Mouse (Mus musculus) midbrain, embryonic 13.5 days (tissue): ENCODE data around the gene Adcy9. TPM values are rescaled to one million over a fixed set of nuclear protein-coding genes. Genes with fewer than 3 reads are reported as not detected.

ENCODE experiments used
- ATAC-seq: fragments of 200-750 bp; cut with Nextera tagmentation; 2 replicates; pipeline ENCODE4 v1.8.0; 2017; ENCODE audit warnings: mild to moderate bottlenecking, moderate TSS enrichment, moderate library complexity
- H3K27ac ChIP-seq: fragments of 300-500 bp; sonication (generic); 2 replicates; pipeline ENCODE4 v1.5.1; 2015; ENCODE audit warnings: inconsistent platforms, mild to moderate bottlenecking, moderate library complexity
- H3K27me3 ChIP-seq: fragments of 300-500 bp; sonication (generic); 2 replicates; pipeline ENCODE4 v1.6.1; 2015; ENCODE audit warnings: mild to moderate bottlenecking, inconsistent platforms
- H3K36me3 ChIP-seq: fragments of 300-500 bp; sonication (generic); 2 replicates; pipeline ENCODE4 v1.6.1; 2015; ENCODE audit warnings: mild to moderate bottlenecking, inconsistent platforms
- H3K4me1 ChIP-seq: fragments of 300-500 bp; sonication (generic); replicated peaks from 2 replicates; pipeline ENCODE4 v1.6.1; 2015; ENCODE audit warnings: inconsistent platforms
- H3K4me2 ChIP-seq: fragments of 300-500 bp; sonication (generic); replicated peaks from 2 replicates; pipeline ENCODE4 v1.6.1; 2015; ENCODE audit warnings: moderate library complexity, mild to moderate bottlenecking, inconsistent platforms
- H3K4me3 ChIP-seq: fragments of 300-500 bp; sonication (generic); replicated peaks from 2 replicates; pipeline ENCODE4 v1.5.1; 2015; ENCODE audit warnings: mild to moderate bottlenecking, inconsistent platforms
- H3K9ac ChIP-seq: fragments of 300-500 bp; sonication (generic); replicated peaks from 2 replicates; pipeline ENCODE4 v1.6.1; 2015; ENCODE audit warnings: mild to moderate bottlenecking, inconsistent platforms
- H3K9me3 ChIP-seq: fragments of 300-500 bp; sonication (generic); 2 replicates; pipeline ENCODE4 v1.6.1; 2016; ENCODE audit warnings: mild to moderate bottlenecking, inconsistent platforms
- WGBS: fragments of 180-500 bp; shearing (Covaris S2); methylation state at CpG from one replicate; pipeline ENCODE4 v1.1.7; 2015; 5-methylcytosine and 5-hydroxymethylcytosine counted together
- polyA plus RNA-seq: library from polyadenylated mRNA; unstranded; fragments of >200 nt; fragmentation: Nextera tagmentation; extraction: Ambion mirVana; gene quantifications from 2 replicates; pipeline ENCODE4 v1.2.1, GENCODE M21; 2015

Gene Adcy9
- polyA plus RNA-seq, result 2.4 and 2.8 TPM in 2 replicates

DNA sequence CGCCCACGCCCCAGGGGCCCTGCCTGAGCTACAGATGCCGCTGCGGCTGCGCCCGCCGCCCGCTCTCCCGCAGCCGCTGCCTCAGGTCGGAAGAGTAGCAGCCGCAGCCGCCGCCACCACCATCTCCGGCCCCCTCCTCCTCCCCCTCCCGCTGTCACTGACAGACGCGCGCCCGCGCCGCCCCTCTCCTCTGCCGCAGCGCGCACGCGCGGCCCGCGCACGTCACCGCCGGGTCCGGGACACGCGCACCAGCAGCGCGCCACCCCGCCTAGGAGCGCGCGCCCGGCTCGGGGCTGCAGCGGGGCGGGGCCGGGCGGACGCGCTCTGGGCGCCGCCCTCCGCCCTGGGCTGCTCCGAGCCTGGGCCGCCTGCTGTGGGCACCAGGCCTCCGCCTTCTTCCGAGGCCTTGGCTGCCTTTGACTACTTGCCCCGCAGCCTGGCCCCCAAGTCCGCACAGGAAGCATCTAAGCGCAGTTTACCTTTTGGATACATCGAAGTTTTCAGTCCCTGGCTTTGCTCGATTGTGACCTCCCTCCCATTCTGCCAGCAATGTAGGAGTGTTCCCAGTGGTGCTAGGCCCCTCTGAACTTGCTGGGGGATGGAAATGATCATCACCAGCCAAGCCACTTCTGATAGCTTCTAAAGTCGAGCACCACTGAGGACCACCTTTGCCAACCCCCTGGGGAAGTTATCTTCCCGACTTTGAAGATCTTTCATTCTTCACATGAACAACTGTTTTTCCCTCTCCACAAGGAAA lies at the start of gene Adcy9:
TSS of gene Adcy9 (minus strand) at position 201 of the 757 bp plus-strand sequence.
- H3K4me3 ChIP-seq, result peak within 1 kb of the TSS; percentile 89
- peaks cover 39% of the 10 kb centered on the region for H3K4me1 ChIP-seq
- peak; percentile 90 for ATAC-seq
- H3K9ac ChIP-seq, result peak within 1 kb of the TSS; percentile 86
- H3K27me3 ChIP-seq, result peaks cover 18% of the 10 kb centered on the region
- H3K36me3 ChIP-seq, result no peaks in the 10 kb centered on the region
- no peaks in the 10 kb centered on the region for H3K9me3 ChIP-seq
- peak within 1 kb of the TSS; percentile 86 for H3K4me2 ChIP-seq
- H3K27ac ChIP-seq, result peak within 1 kb of the TSS; percentile 87
- under 1% methylated on average over 58 of the region's 64 CpGs for WGBS

DNA sequence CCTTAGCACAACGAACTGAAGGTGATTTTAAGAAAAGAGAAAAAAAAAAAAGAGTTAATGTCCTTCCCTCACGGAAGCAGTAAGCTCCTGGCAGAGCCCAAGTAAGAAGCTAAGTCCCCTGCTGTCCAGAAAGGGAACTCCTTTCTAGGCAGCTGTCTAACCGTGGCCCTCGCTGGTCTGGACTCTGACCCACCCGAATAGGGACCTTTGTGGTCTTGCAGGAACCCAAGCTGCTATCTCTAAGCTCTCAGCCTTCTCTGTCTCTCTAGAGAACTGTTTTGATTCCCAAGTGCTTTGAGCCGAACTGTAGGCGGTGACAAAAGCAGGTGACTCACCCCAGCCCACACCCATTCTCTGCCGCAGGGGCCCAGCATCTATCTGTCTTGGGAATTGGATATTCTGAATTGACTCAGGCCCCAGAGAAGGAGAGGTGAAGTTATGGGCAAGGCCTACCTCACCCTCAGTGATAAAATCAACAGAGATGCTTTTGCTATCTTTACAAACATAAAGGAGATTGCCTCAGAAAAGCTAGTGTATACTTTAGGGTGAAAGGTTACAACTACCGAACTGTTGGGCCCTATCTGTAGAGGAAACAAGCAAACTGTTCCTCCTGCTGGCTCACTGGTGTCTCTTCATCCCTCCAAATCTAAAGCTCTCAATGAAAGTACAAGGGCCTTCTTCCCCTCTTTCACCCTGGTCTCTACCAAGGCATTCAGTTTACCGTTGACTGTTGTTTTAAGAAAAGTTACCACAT lies 49.5 kb upstream of the Adcy9 start:
- H3K4me1 ChIP-seq, result peaks cover 4% of the 10 kb centered on the region
- H3K4me3 ChIP-seq, result no peak overlapping the region
- 71% methylated on average over 10 of the region's 10 CpGs for WGBS
- H3K27me3 ChIP-seq, result no peaks in the 10 kb centered on the region
- ATAC-seq, result no peak
- no peak overlapping the region for H3K9ac ChIP-seq
- no peaks in the 10 kb centered on the region for H3K36me3 ChIP-seq
- H3K4me2 ChIP-seq, result no peak overlapping the region
- no peaks in the 10 kb centered on the region for H3K9me3 ChIP-seq
- no peak overlapping the region for H3K27ac ChIP-seq

DNA sequence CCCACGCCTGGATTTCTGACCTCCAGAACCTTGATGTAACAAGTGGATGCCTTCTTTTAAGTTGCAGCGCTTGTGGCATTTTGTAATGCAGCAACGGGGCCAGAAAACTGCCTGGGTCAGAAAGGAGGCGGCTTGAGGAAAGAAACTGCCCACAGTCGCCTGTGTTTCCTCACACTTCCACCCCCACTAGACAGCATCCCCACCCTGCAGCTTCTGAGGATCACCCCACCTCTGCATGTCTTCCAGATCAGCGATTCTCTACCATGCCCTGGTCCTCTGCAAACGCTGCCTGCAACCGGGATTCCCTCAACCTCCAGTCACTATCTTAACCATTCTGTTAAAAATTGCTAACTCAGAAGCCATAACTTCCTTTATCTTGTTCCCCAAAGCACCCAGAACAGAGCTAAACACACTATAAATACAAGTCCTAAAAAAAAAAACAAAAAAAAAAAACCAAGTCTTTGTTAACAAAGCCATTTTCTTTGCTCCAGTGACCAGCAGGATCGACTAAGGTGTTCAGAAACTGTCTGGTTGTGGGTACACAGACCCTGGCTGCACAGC lies 44.3 kb upstream of the Adcy9 start:
- Histone ChIP-seq H3K4me2 (no peak overlapping the region), H3K4me3 (no peak overlapping the region), H3K27me3 (no peaks in the 10 kb centered on the region), H3K9ac (no peak overlapping the region), H3K4me1 (no peaks in the 10 kb centered on the region; the same call in 1 of the 2 replicates), H3K27ac (no peak overlapping the region), H3K36me3 (no peaks in the 10 kb centered on the region), H3K9me3 (no peaks in the 10 kb centered on the region)
- ATAC-seq, result no peak
- 83% methylated on average over 9 of the region's 9 CpGs for WGBS

DNA sequence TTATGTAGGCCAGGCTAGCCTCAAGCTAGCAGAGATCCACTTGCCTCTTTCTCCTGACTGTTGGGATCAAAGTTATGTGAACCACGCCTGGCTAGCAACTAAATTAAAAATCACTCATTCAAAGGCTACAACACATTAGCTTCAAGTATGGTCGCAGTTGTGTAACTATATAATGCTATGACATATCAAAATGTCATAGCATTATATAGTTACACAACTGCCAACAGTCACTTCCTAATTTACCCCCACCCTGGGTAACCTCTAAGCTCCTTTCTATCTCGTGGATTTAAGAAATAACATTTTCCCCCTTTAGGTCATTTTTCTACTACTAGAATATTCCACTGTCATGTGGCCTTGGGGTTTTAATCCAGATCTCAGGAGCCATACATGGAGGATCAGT lies 37.6 kb upstream of the Adcy9 start:
- Histone ChIP-seq H3K36me3 (no peaks in the 10 kb centered on the region), H3K4me3 (no peak overlapping the region), H3K9me3 (no peaks in the 10 kb centered on the region), H3K27me3 (no peaks in the 10 kb centered on the region), H3K4me2 (no peak overlapping the region), H3K27ac (no peak overlapping the region), H3K4me1 (no peaks in the 10 kb centered on the region), H3K9ac (no peak overlapping the region)
- 79% methylated on average over 3 of the region's 3 CpGs for WGBS
- no peak for ATAC-seq

DNA sequence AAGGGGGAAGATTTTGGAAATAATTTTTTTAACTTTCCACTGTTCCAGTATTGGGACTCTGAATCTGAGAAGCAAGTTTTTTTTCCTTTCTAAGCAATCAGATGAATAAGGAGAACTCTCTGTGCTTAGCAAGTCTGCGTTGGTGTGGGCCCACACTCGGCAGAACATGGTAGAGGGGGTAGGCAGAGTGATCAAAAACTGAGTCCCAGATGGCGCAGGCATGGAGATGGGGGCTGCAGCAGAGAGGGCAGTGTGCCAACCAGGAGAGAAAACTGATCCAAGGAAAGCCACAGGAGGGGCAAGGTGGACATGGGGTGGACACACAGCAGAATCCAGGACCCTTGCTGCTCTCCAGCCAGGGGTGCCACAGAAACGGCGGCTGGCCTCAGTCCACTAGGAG lies 36.1 kb upstream of the Adcy9 start:
- Histone ChIP-seq H3K36me3 (no peaks in the 10 kb centered on the region), H3K4me2 (no peak overlapping the region), H3K4me1 (no peaks in the 10 kb centered on the region), H3K9ac (no peak overlapping the region), H3K27ac (no peak overlapping the region), H3K9me3 (no peaks in the 10 kb centered on the region), H3K27me3 (no peaks in the 10 kb centered on the region), H3K4me3 (no peak overlapping the region)
- ATAC-seq, result no peak
- 85% methylated on average over 5 of the region's 5 CpGs for WGBS

DNA sequence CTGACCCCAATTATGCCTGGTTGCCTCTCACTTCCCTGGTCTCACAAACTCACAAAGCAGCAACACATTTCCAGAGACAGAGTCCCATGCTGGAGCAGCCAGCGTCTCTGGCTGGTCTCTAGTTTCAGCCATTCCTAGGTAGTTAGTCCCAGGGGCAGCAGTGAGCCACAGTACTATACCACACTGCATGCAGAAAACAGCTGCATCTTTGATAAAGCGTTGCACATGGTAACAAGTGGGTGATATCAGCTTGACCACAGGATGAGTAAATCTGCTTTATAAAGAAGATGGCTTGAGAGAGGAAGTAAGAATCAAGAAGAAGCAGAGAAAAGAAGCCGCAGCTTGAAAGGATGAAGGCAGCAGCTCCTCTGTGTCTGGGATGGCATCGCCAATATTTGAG lies 35.4 kb upstream of the Adcy9 start:
- Histone ChIP-seq H3K27ac (no peak overlapping the region), H3K27me3 (no peaks in the 10 kb centered on the region), H3K4me1 (no peaks in the 10 kb centered on the region), H3K4me3 (no peak overlapping the region), H3K9me3 (no peaks in the 10 kb centered on the region), H3K36me3 (no peaks in the 10 kb centered on the region), H3K4me2 (no peak overlapping the region), H3K9ac (no peak overlapping the region)
- WGBS, result 88% methylated on average over 4 of the region's 4 CpGs
- no peak for ATAC-seq

DNA sequence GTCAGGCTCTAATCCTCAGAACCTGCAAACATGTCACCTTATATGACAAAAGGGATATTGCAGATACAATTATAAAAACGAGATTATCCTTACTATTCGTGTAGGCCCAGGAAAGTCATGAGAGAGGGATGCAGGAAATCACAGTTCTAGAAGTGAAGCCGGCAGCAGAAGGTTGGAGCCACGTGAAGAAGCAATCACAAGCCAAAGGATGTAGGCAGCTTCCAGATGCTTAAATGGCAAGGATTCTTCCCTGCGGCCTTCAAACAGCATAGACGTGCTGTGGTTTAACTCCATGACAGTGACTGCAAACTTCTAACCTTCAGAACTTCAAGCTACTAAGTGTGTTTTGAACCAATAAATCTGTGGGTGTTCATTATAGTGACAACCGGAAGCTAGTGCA lies 34.3 kb upstream of the Adcy9 start:
- Histone ChIP-seq H3K9ac (no peak overlapping the region), H3K9me3 (no peaks in the 10 kb centered on the region), H3K4me2 (no peak overlapping the region), H3K27ac (no peak overlapping the region), H3K4me1 (no peaks in the 10 kb centered on the region), H3K36me3 (no peaks in the 10 kb centered on the region), H3K27me3 (no peaks in the 10 kb centered on the region), H3K4me3 (no peak overlapping the region)
- 91% methylated on average over 7 of the region's 7 CpGs for WGBS
- ATAC-seq, result no peak

DNA sequence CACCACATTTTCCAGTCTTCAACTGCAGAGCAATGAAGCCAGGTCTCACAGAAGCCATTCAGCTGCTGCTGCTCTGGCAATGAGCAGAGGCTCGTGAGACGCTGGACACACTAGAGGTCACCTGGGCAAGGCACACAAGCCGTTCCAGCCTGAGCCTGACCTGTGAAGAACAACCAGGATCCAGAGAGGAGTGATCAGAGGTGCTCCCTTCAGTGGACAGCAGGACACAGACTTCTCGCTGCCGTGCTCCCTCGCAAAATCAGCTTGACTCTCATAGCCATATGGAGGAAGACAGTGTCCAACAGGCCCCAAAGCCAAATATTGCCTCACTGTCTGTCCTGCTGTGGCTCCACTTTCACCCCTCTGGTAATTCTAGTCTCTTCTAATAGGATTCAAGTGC lies 29.1 kb upstream of the Adcy9 start:
- H3K27ac ChIP-seq, result no peak overlapping the region
- no peak overlapping the region for H3K4me2 ChIP-seq
- no peaks in the 10 kb centered on the region for H3K9me3 ChIP-seq
- ATAC-seq, result no peak
- no peaks in the 10 kb centered on the region for H3K36me3 ChIP-seq
- no peak overlapping the region for H3K9ac ChIP-seq
- no peaks in the 10 kb centered on the region for H3K4me1 ChIP-seq
- H3K4me3 ChIP-seq, result no peak overlapping the region
- H3K27me3 ChIP-seq, result no peaks in the 10 kb centered on the region
- 91% methylated on average over 6 of the region's 6 CpGs for WGBS

DNA sequence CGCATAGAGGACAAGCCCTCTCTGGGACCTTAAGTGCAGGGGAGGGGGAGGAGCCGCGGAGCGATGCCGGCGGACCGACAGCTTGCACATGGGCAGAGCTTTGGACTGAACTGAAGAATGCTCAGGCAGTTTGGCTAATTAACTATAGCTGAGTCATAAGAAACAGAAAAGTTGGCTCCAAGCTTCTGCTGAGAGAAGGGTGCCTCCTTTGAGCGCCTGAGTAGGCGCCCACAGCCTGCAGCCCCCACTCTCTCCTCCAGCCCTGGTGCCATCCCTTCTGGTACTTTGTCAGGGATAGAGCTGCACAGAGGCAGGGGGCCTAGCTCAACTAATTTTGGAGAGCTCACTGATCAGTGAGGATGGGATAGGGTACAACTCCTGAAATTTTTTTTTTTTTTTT lies 27.9 kb upstream of the Adcy9 start:
- no peak overlapping the region for H3K4me3 ChIP-seq
- H3K9ac ChIP-seq, result no peak overlapping the region
- 53% methylated on average over 9 of the region's 9 CpGs for WGBS
- H3K4me1 ChIP-seq, result no peaks in the 10 kb centered on the region
- H3K9me3 ChIP-seq, result no peaks in the 10 kb centered on the region
- no peaks in the 10 kb centered on the region for H3K27me3 ChIP-seq
- H3K27ac ChIP-seq, result no peak overlapping the region
- no peak overlapping the region for H3K4me2 ChIP-seq
- no peaks in the 10 kb centered on the region for H3K36me3 ChIP-seq
- ATAC-seq, result no peak

DNA sequence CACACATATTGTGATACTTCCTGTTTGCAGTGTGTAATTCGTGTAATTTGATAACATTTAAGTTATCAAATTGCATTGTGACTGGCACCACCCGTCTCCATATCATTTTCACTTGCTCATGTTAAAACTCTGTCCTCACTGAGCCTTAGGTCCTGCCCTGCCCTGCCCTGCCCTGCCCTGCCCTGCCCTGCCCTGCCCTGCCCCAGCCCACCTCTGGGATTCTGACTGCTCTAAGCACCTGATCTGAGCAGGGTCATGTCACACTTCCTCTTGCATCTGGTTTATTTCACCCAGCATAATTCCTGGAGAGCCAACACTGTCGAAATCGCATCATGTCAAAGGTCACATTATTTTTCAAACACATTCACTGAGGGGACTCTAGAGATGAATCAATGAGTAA lies 26.1 kb upstream of the Adcy9 start:
- no peak overlapping the region for H3K9ac ChIP-seq
- WGBS, result 84% methylated on average over 4 of the region's 4 CpGs
- no peaks in the 10 kb centered on the region for H3K36me3 ChIP-seq
- H3K27ac ChIP-seq, result no peak overlapping the region
- no peaks in the 10 kb centered on the region for H3K27me3 ChIP-seq
- no peak overlapping the region for H3K4me2 ChIP-seq
- H3K4me1 ChIP-seq, result no peaks in the 10 kb centered on the region
- ATAC-seq, result no peak
- no peaks in the 10 kb centered on the region for H3K9me3 ChIP-seq
- H3K4me3 ChIP-seq, result no peak overlapping the region

DNA sequence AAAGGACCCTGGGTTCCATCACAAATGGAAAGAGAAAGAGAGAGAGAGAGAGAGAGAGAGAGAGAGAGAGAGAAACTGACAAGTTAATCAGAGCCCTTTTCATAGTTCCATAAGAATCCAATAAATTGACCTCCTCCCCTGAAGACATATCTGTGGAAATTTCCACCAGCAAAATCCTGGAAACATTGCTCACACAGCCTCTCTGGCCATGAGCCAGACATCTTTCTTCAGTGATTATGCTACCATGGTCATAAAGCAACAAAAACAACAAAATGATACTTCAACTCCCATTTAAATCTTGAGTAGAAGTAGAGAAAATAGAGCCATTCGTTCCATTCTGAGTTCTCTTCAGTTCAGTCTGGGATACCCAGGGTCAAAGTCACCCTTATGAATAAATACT lies 24.1 kb upstream of the Adcy9 start:
- ATAC-seq, result no peak
- Histone ChIP-seq H3K27me3 (no peaks in the 10 kb centered on the region), H3K4me1 (no peaks in the 10 kb centered on the region), H3K9ac (no peak overlapping the region), H3K4me3 (no peak overlapping the region), H3K9me3 (no peaks in the 10 kb centered on the region), H3K36me3 (no peaks in the 10 kb centered on the region), H3K27ac (no peak overlapping the region), H3K4me2 (no peak overlapping the region)
- 76% methylated on average over 1 of the region's 1 CpGs for WGBS

DNA sequence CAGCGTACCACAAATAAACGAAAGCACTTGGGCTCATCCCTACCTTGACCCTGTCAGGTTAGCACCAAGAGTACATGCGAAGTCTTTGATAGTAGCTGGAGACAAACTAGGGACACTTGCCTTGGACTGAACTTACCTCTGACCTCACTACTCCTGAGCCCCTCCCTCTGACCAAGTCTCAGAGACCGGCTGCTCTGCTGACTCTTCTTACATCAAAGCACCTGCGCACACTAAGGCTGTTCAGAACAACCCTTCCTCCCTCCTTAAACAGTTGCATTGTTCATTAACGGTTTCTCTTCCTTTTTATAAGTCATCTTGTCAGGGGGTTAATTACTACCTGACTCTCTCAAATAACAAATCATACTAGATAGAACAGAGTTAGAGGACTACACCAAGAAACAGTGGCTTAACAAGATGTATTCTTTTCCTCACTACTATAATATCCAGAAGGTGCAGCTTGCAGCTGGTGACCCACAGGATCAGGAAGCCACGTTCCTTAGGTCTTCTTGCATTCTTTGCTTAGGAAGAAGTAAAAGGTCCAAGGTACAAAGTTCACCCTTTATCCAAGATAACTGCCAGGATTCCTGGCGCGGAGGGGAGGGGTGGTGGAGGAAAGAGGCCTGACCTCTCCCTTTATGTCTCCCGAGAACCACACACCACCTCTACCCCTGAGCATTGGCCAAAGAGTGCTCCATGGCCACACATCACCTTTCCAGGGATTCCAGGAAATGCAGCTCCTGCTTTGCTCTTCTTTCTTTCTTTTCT lies 19.2 kb upstream of the Adcy9 start:
- Histone ChIP-seq H3K27ac (no peak overlapping the region), H3K36me3 (no peaks in the 10 kb centered on the region), H3K4me2 (no peak overlapping the region), H3K4me3 (no peak overlapping the region), H3K9me3 (no peaks in the 10 kb centered on the region), H3K9ac (no peak overlapping the region), H3K4me1 (no peaks in the 10 kb centered on the region), H3K27me3 (no peaks in the 10 kb centered on the region)
- ATAC-seq, result no peak
- WGBS, result 82% methylated on average over 10 of the region's 10 CpGs
